Mouse (Mus musculus): ENCODE data around the gene Dnajc1.

The Dnajc1 gene

DNA sequence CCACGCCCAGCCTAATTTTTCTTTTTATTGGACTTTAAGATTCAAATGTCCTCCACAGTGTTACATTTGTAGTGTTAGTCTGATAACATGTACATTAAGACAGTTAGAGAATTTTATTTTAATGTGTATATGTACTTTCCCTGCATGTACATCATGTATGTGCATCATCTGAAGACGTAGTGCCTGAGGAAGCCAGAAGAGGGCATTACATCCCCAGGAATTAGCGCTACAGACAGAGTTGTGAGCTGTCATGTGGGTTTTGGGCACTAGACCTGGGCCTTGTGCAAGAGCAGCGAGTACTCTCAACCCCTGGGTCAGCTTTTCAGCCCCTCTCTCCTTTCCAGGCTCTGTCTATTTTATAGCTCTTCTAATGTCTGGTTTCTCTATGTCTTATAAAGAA, 189.7 kb downstream of the Dnajc1 start:
- no peak for DNase-seq (ENCODE audit: low read depth in 2 of 2, low spot score in 2 of 2)

DNA sequence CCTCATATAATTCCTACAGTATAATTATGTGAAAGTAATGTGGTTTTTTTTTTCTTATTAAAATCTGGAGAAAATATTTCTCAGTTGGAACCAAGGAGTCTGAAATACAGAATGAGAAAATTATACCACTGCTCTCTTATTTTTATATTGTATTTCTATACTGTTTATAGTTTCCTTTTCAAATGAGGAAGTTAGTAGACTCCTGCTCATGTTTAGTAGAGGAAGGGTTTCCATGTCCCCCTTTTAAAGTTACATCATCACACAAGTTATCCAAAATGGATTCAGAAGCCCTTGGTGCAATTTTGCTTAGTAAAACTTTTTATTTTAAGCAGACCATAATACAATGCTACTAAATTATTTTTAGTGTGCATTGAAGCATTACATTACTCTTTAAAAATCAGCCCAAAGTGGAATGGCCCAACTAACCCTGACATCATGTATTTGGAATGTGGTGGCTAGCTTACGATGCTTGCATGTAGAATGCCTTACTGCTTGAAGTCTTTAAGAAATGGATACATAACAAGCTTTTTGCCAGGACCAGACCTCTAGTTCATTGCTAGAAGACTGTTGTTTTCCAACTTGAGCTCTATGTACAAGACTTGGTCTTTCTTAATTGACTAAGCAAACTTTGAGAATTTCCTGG, 190.7 kb downstream of the Dnajc1 start:
- DNase-seq (ENCODE audit: low read depth in 2 of 2, low spot score in 2 of 2) = no peak

DNA sequence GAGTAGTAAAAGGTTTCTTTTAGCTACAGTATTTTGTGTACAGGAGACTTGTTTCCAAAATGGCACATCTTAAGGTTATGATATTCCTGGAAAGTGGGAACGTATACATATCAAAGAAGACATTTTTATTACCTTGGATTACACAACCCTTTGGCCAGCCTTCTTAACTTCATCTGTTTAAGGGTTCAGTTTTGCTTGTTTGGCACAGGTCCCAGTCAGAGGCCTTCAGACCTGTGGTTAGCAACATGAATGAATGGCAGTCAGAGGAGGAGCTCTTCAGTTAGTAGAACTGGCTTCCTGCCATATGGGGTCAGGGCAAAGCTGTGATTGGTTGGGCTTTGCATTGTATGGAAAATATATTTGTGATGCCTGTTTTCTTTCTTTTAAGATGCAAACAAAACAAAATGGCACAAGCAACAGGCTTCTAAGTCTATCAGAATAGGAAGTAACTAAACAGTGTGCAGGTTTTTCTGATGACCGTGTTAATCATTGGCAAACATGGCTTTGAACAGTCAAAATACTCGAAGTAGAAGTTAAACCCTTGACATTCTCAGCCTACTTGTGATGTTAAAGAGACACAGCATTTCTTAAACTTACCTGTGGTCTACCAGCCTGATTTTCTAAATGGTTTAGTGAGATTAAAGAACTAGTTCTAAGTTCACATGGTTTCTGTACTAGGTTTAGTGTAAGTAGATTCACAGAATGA, 196.8 kb downstream of the Dnajc1 start:
- no peak for DNase-seq (ENCODE audit: low read depth in 2 of 2, low spot score in 2 of 2)

DNA sequence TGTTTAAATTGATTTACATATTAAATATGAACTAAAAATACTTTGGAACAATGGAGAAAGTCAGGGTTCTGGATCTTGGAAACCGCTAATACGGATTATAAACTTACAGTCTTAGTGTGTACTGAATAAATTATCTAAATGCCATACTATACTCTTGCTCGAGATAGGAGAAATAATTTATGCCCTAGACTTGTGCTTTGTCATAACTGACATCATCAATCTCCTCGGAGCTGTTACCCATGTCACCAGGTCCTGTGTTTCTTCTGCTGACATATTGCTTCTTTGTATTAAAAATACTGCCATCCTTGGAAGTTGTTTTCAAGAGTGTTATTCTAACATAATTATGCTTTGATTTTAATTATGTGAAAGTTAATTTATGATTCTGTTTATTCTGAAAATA, 197.3 kb downstream of the Dnajc1 start:
- no peak for DNase-seq (ENCODE audit: low read depth in 2 of 2, low spot score in 2 of 2)

DNA sequence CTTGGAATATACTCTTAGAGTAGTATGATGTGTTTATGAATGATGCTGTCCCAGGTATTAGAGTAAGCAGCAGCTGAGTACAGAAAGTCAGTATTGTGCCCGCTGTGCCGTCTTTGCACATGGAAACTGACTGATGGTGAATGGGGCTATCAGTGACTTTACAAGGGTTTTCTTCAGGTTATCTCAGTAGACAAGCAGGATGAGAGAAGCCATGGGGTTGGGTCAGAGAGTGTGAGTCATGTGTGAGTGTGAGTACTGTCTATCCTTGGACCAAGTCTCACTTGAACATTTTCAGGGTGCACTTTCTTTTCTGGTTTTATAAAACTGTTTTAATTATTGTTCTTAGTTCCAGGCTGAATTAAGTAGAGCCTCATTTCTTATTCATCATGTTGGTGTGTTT, 204.3 kb downstream of the Dnajc1 start:
- no peak for DNase-seq (ENCODE audit: low read depth in 2 of 2, low spot score in 2 of 2)

DNA sequence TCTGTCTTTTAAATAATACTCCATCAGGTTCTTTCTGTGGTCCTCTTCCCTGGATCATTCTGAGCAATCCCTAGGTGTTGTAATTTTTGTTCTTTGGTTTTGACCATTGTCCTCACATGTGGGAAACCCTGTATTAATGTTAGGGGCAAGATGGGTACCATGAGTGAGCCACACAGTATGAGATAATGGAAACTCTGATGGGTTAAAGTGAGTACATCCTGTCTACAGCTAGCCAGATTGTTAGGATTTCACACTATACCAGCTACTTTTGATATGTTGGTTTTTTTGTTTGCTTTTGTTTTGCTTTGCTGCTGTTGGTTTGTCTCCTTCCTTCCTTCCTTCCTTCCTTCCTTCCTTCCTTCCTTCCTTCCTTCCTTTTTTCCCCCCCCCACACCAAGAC, 209.6 kb downstream of the Dnajc1 start:
- no peak for DNase-seq (ENCODE audit: low read depth in 2 of 2, low spot score in 2 of 2)

DNA sequence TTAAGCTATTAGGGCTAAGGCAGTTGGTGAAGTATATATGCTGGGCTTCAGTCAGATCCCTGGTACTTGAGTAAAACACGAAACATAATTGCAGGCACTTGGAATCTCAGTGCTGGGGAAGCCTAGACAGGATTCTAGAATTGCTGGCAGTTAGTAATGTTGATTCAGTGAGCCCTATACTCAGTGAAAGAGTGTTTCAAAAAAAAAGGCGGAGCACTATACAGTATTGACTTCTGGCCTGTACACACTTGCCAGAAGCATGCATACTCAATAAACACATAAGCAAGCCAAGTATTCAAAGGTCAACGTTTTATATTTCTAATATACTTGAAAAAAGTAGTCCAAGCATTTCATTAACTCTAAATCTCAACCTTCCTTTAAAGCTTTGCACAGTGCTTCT, 211.0 kb downstream of the Dnajc1 start:
- DNase-seq (ENCODE audit: low read depth in 2 of 2, low spot score in 2 of 2) = no peak

DNA sequence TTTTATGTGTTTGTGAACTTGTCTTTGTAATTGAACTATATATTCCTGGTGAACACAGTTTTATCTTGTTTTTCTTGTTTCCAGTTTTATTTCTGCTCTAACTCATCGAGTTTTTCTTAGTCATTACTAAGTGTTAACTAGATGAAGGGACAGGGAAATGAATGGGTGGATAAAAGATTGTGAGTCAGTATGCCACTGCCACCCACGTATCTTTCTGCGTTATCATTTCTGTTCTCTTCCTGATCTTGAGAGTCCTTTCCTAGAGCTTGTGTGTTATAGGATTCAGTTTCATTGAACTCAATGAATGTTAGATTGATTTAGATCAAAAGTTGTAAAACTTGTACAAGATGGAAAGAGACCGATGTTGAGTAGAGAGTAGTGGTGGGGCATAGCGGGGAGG, 212.3 kb downstream of the Dnajc1 start:
- DNase-seq (ENCODE audit: low read depth in 2 of 2, low spot score in 2 of 2) = no peak

DNA sequence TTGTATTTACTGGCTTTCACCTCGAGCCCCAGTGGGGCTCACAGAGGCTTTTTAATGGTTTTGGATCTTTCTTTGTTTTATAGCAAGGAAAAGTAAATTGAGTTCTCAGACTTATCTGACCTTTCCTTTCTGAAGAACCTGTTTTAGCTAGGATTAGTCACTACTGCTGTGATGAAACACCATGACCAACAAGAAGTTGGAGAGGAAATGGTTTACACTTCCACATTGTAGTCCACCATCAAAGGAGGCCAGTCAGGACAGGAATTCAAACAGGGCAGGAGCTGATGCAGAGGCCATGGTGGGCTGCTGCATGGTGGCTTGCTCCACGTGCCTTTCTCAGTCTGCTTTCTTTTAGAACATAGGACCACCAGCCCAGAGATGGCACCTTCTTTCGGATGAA, 216.4 kb downstream of the Dnajc1 start:
- no peak for DNase-seq (ENCODE audit: low read depth in 2 of 2, low spot score in 2 of 2)

DNA sequence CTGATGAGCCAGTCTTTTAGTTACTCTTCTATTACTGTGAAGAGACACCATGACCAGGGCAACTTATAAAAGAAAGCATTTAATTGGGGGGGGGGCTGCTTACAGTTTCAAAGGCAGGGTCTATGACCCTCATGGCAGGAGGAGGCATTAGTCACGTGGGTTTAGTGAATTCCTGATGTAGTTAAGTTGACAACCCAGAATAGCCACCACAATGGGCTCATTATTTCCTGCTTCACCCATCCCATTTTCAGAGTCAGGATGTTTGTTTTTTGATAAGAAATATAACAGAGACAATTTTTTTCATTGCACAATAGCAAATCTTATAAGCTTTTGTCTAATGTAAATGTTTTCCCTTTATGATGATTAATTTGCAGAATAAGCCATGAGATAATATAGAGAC, 217.4 kb downstream of the Dnajc1 start:
- DNase-seq (ENCODE audit: low read depth in 2 of 2, low spot score in 2 of 2) = no peak

DNA sequence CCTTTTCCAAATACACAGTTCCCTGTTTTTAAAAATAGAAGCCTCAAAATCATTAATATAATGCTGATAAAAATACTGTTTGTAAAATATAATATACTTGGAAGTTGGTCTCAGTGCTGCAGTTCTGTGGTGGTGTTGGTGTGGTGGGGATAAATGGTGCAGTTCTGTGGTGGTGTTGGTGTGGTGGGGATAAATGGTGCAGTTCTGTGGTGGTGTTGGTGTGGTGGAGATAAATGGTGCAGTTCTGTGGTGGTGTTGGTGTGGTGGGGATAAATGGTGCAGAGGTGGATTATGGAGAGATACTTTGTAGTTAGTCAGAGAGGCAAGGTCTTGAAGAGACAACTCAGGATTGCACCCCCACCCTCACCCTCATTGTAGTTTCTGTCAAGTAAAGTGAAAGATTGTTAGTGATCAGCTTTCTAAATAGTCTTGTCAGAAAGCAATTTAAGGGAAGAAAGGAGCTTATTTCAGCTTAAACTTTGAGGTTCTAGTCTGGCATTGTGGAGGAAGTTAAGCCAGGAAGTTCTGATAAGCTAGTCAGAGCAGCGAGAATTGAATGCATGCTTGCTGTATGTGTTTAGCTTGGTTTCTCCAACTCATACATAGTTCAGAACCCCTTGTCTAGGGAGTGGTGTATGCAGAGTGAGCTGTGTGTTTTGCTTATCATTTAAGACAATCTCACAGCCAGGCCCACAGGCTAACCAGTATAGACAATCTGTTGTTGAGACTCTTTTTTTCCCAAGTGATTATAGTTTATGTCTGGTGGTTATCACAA, 223.3 kb downstream of the Dnajc1 start:
- DNase-seq (ENCODE audit: low read depth in 2 of 2, low spot score in 2 of 2) = no peak

DNA sequence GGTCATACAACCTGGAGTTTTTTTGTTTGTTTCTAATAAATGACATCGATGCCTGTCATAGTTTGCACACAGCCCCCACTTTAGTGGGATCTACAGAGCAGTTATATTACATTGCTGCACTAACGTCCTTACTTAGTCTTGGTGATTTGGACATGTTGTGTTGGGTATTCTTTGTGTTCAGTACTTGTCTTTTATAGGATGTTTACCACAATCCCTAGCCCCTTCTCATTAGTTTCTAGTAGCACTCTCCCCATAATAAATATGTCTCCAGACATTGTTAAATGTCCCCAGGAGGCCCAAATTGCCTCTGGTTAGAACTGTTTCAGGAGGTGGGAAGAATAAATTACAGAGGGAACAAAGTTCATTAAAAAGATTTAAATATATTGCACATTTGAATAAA, 227.1 kb downstream of the Dnajc1 start:
- DNase-seq (ENCODE audit: low read depth in 2 of 2, low spot score in 2 of 2) = no peak

DNA sequence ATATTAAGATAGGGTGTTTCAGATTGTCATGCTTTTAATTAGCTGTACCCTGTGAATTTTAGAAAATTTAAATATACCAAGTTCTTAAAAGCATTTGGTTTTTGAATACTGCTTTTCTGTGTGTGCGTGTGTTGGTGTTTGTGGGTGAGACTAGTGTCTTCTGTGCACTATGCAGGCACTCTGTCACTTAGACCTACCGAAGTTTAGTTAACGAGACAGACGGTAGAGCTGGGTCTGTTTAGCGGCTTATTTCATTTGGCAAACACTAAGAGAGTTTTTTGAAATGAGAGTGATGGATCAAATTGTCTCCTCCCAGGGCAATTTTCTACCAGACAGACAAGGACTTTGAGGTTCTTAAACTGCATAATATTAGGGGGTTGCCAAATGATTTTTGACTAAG, 231.6 kb downstream of the Dnajc1 start:
- no peak for DNase-seq (ENCODE audit: low read depth in 2 of 2, low spot score in 2 of 2)

DNA sequence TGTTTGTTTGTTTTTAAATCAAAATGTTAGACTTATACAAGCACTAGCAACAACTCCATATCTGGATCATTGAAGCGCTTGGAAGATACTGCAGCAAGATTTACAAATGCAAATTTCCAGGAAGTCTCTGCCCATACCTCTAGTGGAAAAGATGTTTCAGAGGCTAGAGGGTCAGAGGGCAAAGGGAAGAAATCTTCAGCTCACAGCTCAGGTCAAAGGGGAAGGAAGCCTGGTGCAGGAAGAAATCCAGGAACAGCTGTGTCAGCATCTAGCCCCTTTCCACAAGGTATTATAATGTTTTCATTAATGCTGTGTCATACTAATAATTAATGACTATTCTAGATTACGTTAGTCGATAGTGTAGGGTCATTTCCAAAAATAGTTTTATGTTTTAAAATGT, 233.2 kb downstream of the Dnajc1 start:
- no peak for DNase-seq (ENCODE audit: low read depth in 2 of 2, low spot score in 2 of 2)

DNA sequence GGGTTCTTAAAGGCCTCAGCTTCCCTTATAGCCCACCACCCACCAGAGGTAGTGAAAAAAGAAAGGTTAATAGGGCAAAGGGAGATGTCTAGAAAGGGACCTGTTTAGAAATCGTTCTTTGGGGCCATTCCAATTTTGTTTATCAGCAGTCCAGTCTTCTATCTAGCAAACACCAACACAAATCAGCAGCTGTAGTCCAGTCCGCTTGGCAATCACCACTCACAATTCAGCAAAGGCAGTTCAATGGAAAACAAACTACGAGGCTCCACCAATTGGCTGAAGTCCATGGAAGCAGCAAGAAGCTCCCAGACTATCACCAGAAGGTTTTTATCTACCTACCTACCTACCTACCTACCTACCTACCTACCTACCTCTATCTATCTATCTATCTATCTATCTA, 236.5 kb downstream of the Dnajc1 start:
- no peak for DNase-seq (ENCODE audit: low read depth in 2 of 2, low spot score in 2 of 2)
